Mouse (Mus musculus) midbrain, embryonic 10.5 days (tissue): ENCODE data around the gene Scp2. TPM values are rescaled to one million over a fixed set of nuclear protein-coding genes. Genes with fewer than 3 reads are reported as not detected.

Experiments used
- DNase-seq: peaks from one replicate; pipeline ENCODE4 v3.0.0-alpha.2; 2017; ENCODE audit warnings: low spot score
- H3K27ac ChIP-seq: fragments of 300-500 bp; sonication (generic); replicated peaks from 2 replicates; pipeline ENCODE4 v1.5.1; 2016; ENCODE audit warnings: mild to moderate bottlenecking
- H3K27me3 ChIP-seq: fragments of 300-500 bp; sonication (generic); 2 replicates; pipeline ENCODE4 v1.6.1; 2016; ENCODE audit warnings: low read depth, mild to moderate bottlenecking; ENCODE audit not compliant: poor library complexity, severe bottlenecking
- H3K36me3 ChIP-seq: fragments of 300-500 bp; sonication (generic); 2 replicates; pipeline ENCODE4 v1.6.1; 2016; ENCODE audit warnings: mild to moderate bottlenecking, moderate library complexity
- H3K4me1 ChIP-seq: fragments of 300-500 bp; sonication (generic); 2 replicates; pipeline ENCODE4 v1.6.1; 2016
- H3K4me3 ChIP-seq: fragments of 300-500 bp; sonication (generic); 2 replicates; pipeline ENCODE4 v1.5.1; 2016; ENCODE audit warnings: mild to moderate bottlenecking, moderate library complexity
- H3K9me3 ChIP-seq: fragments of 300-500 bp; sonication (generic); replicated peaks from 2 replicates; pipeline ENCODE4 v1.6.1; 2016; ENCODE audit warnings: mild to moderate bottlenecking
- WGBS: fragments of 180-500 bp; shearing (Covaris S2); methylation state at CpG from one replicate; pipeline ENCODE4 v1.1.7; 2016; 5-methylcytosine and 5-hydroxymethylcytosine counted together
- polyA plus RNA-seq: library from polyadenylated mRNA; unstranded; fragments of >200 nt; fragmentation: Nextera tagmentation; extraction: Ambion mirVana; gene quantifications from 2 replicates; pipeline ENCODE4 v1.2.1, GENCODE M21; 2016

Scp2 gene
- polyA plus RNA-seq, 1 experiment from 2014 or later, result 200 TPM

DNA sequence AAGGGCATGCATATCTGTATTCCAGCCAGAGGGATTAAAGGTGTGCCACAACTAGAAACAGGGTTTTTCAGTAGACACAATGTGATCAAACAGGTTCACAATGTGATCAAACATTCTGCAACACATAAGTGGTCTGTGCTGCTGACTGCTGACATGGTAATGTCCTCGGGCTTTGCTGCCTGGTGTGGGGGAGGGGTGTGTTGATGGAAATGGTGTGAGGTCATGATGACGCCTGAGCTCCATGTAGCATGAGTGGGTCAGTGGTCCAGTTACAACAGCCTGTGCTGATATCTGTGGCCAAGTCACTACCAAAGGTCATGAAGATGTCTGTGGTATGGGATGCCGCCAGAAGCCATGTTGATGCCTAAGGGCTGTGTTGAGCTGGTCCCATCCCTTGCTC is 14.3 kb downstream of the Scp2 start:
- no peaks in the 10 kb centered on the region for H3K36me3 ChIP-seq
- 92% methylated on average over 3 of the region's 3 CpGs for WGBS
- no peaks in the 10 kb centered on the region for H3K27me3 ChIP-seq
- H3K27ac ChIP-seq, result no peak overlapping the region
- DNase-seq, result no peak
- H3K9me3 ChIP-seq, result no peaks in the 10 kb centered on the region
- H3K4me1 ChIP-seq, result no peaks in the 10 kb centered on the region; the same call in 1 of the 2 replicates
- H3K4me3 ChIP-seq, result no peak overlapping the region

DNA sequence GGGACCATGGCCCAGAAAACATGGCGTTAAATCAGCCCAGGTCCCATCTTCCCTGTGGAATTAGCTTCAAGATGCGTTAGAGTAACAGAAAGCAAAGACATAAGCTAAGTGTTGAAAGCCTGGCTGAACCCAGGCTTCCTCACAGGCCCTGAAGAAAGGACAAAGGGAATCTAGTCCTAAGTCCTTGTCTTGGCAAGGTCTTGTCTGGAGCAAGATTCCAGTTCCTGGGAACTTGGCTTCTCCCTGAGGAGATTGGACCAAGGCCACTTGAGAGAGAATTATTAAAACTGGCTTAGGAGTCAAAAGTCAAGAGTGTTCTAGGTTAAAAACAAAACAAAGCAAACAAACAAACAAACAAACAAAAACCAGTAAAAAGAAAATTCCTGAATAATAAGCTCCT is 16.5 kb downstream of the Scp2 start:
- Histone ChIP-seq H3K36me3 (no peaks in the 10 kb centered on the region), H3K4me3 (no peak overlapping the region), H3K27ac (no peak overlapping the region), H3K27me3 (no peaks in the 10 kb centered on the region), H3K4me1 (no peaks in the 10 kb centered on the region; the same call in 1 of the 2 replicates), H3K9me3 (no peaks in the 10 kb centered on the region)
- 91% methylated on average over 2 of the region's 2 CpGs for WGBS
- no peak for DNase-seq

DNA sequence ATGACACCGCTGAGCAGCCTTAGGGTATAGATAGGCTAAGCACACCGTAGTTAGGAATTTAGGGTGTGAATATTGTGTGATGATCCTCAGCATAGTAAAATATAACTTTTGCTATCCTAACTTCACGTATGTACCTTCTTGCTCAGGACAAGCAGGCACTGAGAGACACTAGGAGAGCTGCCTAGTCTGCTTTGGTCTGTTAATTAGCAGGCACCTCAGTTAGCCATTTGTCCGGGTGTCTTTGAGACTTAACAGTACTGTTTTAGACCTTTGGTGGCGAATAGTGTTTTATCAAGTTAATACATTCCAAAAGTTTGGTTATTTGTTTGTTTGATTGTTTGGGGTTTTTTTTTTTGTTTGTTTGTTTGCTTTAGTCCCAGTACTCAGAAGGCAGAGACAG is 17.3 kb downstream of the Scp2 start:
- Histone ChIP-seq H3K4me3 (no peak overlapping the region), H3K27me3 (no peaks in the 10 kb centered on the region), H3K9me3 (no peaks in the 10 kb centered on the region), H3K4me1 (no peaks in the 10 kb centered on the region; the same call in 1 of the 2 replicates), H3K36me3 (no peaks in the 10 kb centered on the region), H3K27ac (no peak overlapping the region)
- 91% methylated on average over 5 of the region's 5 CpGs for WGBS
- no peak for DNase-seq

DNA sequence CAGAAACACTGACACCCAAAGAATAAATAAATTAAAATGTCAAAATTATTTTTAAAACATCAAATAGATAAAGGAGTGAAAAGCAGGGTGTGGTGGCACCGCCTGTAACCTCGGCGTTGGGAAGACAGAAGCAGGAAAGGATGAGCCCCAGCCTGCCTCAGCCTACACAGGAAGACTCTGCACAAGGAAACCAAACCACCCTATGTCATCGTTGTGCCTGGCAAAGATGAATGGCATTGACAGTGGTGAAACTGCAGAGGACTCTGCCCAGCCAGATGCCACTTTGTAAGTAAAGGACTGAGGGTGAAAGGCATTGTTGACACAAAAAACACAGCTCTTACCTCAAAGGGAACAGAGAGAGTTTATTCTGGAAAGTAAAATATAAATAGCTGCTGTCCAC is 18.5 kb downstream of the Scp2 start:
- H3K4me1 ChIP-seq, result no peaks in the 10 kb centered on the region; the same call in 1 of the 2 replicates
- no peaks in the 10 kb centered on the region for H3K27me3 ChIP-seq
- whole genome bisulfite sequencing, result 95% methylated on average over 4 of the region's 4 CpGs
- no peak overlapping the region for H3K4me3 ChIP-seq
- no peak for DNase-seq
- no peaks in the 10 kb centered on the region for H3K36me3 ChIP-seq
- H3K27ac ChIP-seq, result no peak overlapping the region
- no peaks in the 10 kb centered on the region for H3K9me3 ChIP-seq

- H3K4me3 ChIP-seq, result no peak overlapping the region
- H3K27ac ChIP-seq, result no peak overlapping the region
- 93% methylated on average over 1 of the region's 1 CpGs for WGBS
- H3K4me1 ChIP-seq, result no peaks in the 10 kb centered on the region; the same call in 1 of the 2 replicates
- no peaks in the 10 kb centered on the region for H3K9me3 ChIP-seq
- no peaks in the 10 kb centered on the region for H3K27me3 ChIP-seq
- DNase-seq, result no peak
- no peaks in the 10 kb centered on the region for H3K36me3 ChIP-seq
These were observed 20.7 kb downstream of the Scp2 start for GRCm38 (mm10) chr4:108124104-108124503.

GRCm38 (mm10) chr4:108117924-108118876 is 26.6 kb downstream of the Scp2 start:
- peak; percentile 92 for DNase-seq
- WGBS, result 13% methylated on average over 45 of the region's 45 CpGs
- peak overlapping the region; percentile 86 for H3K27ac ChIP-seq

DNA sequence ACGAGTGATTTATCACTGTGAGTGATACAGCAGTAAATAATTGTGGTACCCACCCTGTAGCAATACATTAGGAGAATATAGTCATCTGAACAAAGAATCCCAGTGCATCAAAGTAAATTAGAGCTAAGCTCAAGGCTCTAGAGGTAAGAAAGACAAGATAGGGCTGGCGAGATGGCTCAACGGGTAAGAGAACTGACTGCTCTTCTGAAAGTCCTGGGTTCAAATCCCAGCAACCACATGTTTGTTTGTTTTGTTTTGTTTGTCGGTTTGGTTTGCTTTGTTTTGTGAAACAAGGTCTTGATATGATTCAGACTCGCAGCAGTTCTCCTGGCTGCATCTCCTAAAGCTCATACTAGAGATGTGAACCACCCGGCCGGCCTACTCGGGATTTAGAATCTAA is 27.3 kb downstream of the Scp2 start:
- H3K36me3 ChIP-seq, result no peaks in the 10 kb centered on the region
- no peaks in the 10 kb centered on the region for H3K9me3 ChIP-seq
- no peak for DNase-seq
- H3K4me1 ChIP-seq, result no peaks in the 10 kb centered on the region
- no peak overlapping the region for H3K27ac ChIP-seq
- H3K4me3 ChIP-seq, result peak overlapping the region; percentile 73; the same call in 1 of the 2 replicates
- WGBS, result 92% methylated on average over 8 of the region's 8 CpGs
- no peaks in the 10 kb centered on the region for H3K27me3 ChIP-seq

More at GRCm38 (mm10) chr4:108117924-108118876, 26.6 kb downstream of the Scp2 start:
- Histone ChIP-seq H3K27me3 (no peaks in the 10 kb centered on the region), H3K9me3 (no peaks in the 10 kb centered on the region), H3K4me1 (no peaks in the 10 kb centered on the region), H3K4me3 (peak overlapping the region; percentile 73), H3K36me3 (no peaks in the 10 kb centered on the region)

- Histone ChIP-seq H3K27ac (no peak overlapping the region), H3K9me3 (no peaks in the 10 kb centered on the region), H3K36me3 (0 out of 2 replicates have a peak, but pooled peaks cover 3% of the 10 kb centered on the region), H3K4me1 (no peaks in the 10 kb centered on the region), H3K27me3 (no peaks in the 10 kb centered on the region), H3K4me3 (no peak overlapping the region)
- no peak for DNase-seq
- WGBS, result 93% methylated on average over 2 of the region's 2 CpGs
These were observed 28.3 kb downstream of the Scp2 start for GRCm38 (mm10) chr4:108116466-108116865.

DNA sequence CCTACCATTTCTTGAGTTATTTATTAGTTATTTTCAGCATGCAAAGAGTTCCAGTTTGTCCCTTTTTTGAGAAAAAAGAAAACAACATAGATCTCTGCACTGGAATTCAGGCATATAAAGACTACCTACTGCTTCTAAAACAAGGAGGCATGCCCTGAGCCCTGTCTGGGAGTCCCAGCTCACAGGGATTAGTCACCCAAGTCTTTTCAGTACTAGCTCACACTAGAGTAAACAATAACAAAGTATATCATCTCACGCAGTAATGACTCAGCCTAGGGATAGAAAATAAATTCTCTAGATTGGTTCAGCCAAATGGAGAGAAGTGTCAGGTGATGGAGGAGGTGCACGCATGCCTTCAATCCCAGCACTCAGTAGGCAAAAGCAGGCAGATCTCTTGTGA is 34.1 kb downstream of the Scp2 start:
- no peaks in the 10 kb centered on the region for H3K4me1 ChIP-seq
- no peaks in the 10 kb centered on the region for H3K9me3 ChIP-seq
- 83% methylated on average over 2 of the region's 2 CpGs for WGBS
- no peaks in the 10 kb centered on the region for H3K27me3 ChIP-seq
- 0 out of 2 replicates have a peak, but pooled peaks cover 6% of the 10 kb centered on the region for H3K36me3 ChIP-seq
- no peak overlapping the region for H3K27ac ChIP-seq
- H3K4me3 ChIP-seq, result no peak overlapping the region
- no peak for DNase-seq

GRCm38 (mm10) chr4:108109728-108110127 is 35.1 kb downstream of the Scp2 start:
- no peaks in the 10 kb centered on the region for H3K27me3 ChIP-seq
- H3K4me3 ChIP-seq, result no peak overlapping the region
- H3K27ac ChIP-seq, result no peak overlapping the region
- H3K36me3 ChIP-seq, result 0 out of 2 replicates have a peak, but pooled peaks cover 6% of the 10 kb centered on the region
- WGBS, result 96% methylated on average over 7 of the region's 7 CpGs
- no peaks in the 10 kb centered on the region for H3K9me3 ChIP-seq
- no peaks in the 10 kb centered on the region for H3K4me1 ChIP-seq
- no peak for DNase-seq

- H3K4me3 ChIP-seq, result no peak within 1 kb of the TSS
- no peak for DNase-seq
- WGBS, result 84% methylated on average over 4 of the region's 4 CpGs
- H3K36me3 ChIP-seq, result 0 out of 2 replicates have a peak, but pooled peaks cover 4% of the 10 kb centered on the region
- no peaks in the 10 kb centered on the region for H3K9me3 ChIP-seq
- H3K4me1 ChIP-seq, result no peaks in the 10 kb centered on the region
- no peak within 1 kb of the TSS for H3K27ac ChIP-seq
- H3K27me3 ChIP-seq, result no peaks in the 10 kb centered on the region
These were observed 48.5 kb downstream of the Scp2 start, which contains the start of gene Podn for GRCm38 (mm10) chr4:108096345-108096744. TSS of gene Podn (minus strand) at chr4:108096445.

DNA sequence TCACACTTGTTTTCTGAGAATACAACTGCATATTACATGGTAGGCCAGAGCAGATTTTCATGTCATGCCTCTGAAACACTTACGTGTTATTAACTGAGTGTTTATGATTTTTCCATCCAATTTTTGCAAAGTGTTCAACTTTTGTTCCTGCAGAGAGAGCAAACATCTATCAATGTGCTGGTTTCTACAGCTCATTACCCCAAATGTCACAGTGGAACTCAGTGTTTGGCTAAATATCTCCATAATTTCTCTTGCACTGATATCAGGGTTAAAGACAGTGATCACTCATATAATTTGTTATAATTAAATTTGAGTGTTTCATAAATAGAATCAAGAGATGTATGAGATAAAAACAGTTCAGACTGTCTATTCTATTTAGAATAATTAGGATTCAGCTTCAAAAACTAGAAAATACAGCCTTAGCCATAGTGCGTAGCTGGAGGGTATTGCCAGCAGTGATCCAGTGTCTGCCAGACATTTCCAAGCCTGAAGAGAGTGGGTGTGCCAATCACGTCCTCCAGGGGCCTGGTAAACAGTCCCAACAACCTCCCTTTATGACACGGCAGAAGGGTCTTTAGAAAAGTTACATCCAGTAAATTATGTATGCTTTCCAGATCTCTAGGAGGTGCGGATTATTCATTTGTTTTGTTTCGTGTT is 51.9 kb downstream of the Scp2 start:
- DNase-seq, result no peak
- Histone ChIP-seq H3K27me3 (no peaks in the 10 kb centered on the region), H3K4me1 (no peaks in the 10 kb centered on the region), H3K36me3 (0 out of 2 replicates have a peak, but pooled peaks cover 4% of the 10 kb centered on the region), H3K27ac (no peak overlapping the region), H3K4me3 (no peak overlapping the region), H3K9me3 (no peaks in the 10 kb centered on the region)
- WGBS, result 87% methylated on average over 6 of the region's 6 CpGs

GRCm38 (mm10) chr4:108083993-108084392 is 60.8 kb downstream of the Scp2 start:
- 88% methylated on average over 2 of the region's 2 CpGs for WGBS
- no peaks in the 10 kb centered on the region for H3K27me3 ChIP-seq
- H3K27ac ChIP-seq, result no peak overlapping the region
- H3K4me1 ChIP-seq, result peaks cover 17% of the 10 kb centered on the region
- no peak overlapping the region for H3K4me3 ChIP-seq
- no peaks in the 10 kb centered on the region for H3K9me3 ChIP-seq
- H3K36me3 ChIP-seq, result no peaks in the 10 kb centered on the region
- no peak for DNase-seq
